Comparison of ENCODE assay signal across 15 mouse cellular contexts in the genomic region with DNA sequence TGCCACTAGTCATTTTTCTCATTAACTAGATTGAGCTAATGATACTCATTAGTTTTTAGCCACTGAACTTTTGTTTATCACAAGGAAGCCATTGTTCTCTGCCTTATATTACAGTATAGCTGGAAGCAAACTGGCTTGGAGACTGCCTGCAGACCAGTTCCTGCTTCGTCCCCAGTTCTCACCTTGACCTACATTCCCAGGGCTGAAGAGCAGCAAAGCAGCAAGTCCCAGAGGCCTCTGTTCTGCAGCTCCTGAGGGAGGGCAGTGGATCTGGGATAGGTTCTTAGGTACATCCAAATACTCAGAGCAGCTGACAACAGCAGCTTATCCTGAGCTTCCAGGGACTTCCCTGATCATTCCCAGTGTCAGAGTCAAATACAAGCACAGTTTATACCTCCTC.
DNase-seq lines count a peak whose midpoint lies in the region.
"Had no signal": no experiment of that assay in that cellular context is flagged by ENCODE, and none has a peak within 500 bp of the region (broad histone marks: within the 10 kb centered on the region; RNA-seq: fewer than 3 reads in every experiment).

No protein-coding gene starts in this region.

- DNase-seq in adrenal gland, adult (ENCODE audit: inconsistent age in 2 of 2, low spot score in 1 of 2): peak; percentile 55 to 78
- DNase-seq in adrenal gland, postnatal 14 days: no peak
- DNase-seq in adrenal gland, postnatal 10 days: peak; percentile 47
- no peak for DNase-seq in adrenal gland, postnatal 4 days (ENCODE audit: low spot score in 2 of 2)
- peak; percentile 74 for DNase-seq in retina, postnatal 1 day
- DNase-seq in retina, embryonic 14.5 days (ENCODE audit: low spot score): no peak
- DNase-seq: adrenal gland, postnatal 25 days; B cell, adult 2 months; cerebellum, adult 11 months; cerebellum, adult 18-20 months; cerebellum, adult 8-10 months; cerebellum, adult 9-11 months; cerebellum, postnatal 14 days; cerebellum, postnatal 36 days; embryo, embryonic 11 days had no signal

Comparison
In these comparisons a context has a peak if more than half of its experiments do, and no peak if none do; other contexts are left out.
1. DNase-seq: peak in adrenal gland, adult (2 of 2), adrenal gland, postnatal 10 days (single experiment) and retina, postnatal 1 day (single experiment); none in adrenal gland, postnatal 14 days (single experiment), adrenal gland, postnatal 4 days (0 of 2) and retina, embryonic 14.5 days (single experiment).